Mouse (Mus musculus): ENCODE measurements around the gene Tmem28.
A peak's percentile ranks its signal among the peaks of the same experiment; 100 is the strongest.

Gene Tmem28

GRCm38 (mm10) chrX:99820790-99821395 is at the start of gene Tmem28:
Gene Tmem28, plus strand, starts transcription at chrX:99821021.
- DNase-seq (ENCODE audit: low spot score): no peak

- no peak for DNase-seq (ENCODE audit: low spot score)
Observed at GRCm38 (mm10) chrX:99780308-99780707, 40.5 kb upstream of the Tmem28 start.

- no peak for DNase-seq (ENCODE audit: low spot score)
Observed at GRCm38 (mm10) chrX:99808375-99808774, 12.4 kb upstream of the Tmem28 start.

- peak; percentile 12 for DNase-seq (ENCODE audit: low spot score)
Observed at GRCm38 (mm10) chrX:99819395-99819935, 1.4 kb upstream of the Tmem28 start.

- DNase-seq (ENCODE audit: low spot score): no peak
Observed at GRCm38 (mm10) chrX:99819936-99820789, 658 bp upstream of the Tmem28 start.

GRCm38 (mm10) chrX:99842090-99842489 is 21.3 kb downstream of the Tmem28 start:
- no peak for DNase-seq (ENCODE audit: low spot score)

GRCm38 (mm10) chrX:99853261-99853741 is 32.5 kb downstream of the Tmem28 start:
- peak; percentile 47 for DNase-seq (ENCODE audit: low spot score)

- DNase-seq (ENCODE audit: low spot score): no peak
Observed at GRCm38 (mm10) chrX:99853834-99854233, 33.0 kb downstream of the Tmem28 start.

GRCm38 (mm10) chrX:99872228-99872627 is 51.4 kb downstream of the Tmem28 start:
- no peak for DNase-seq (ENCODE audit: low spot score)

GRCm38 (mm10) chrX:99872632-99873201 is 51.9 kb downstream of the Tmem28 start:
- DNase-seq (ENCODE audit: low spot score): no peak

- no peak for DNase-seq (ENCODE audit: low spot score)
Observed at GRCm38 (mm10) chrX:99873259-99873919, 52.6 kb downstream of the Tmem28 start.

GRCm38 (mm10) chrX:99873920-99874296 is 53.1 kb downstream of the Tmem28 start:
- DNase-seq (ENCODE audit: low spot score): no peak

- no peak for DNase-seq (ENCODE audit: low spot score)
Observed at GRCm38 (mm10) chrX:99876781-99877180, 56.0 kb downstream of the Tmem28 start.

- DNase-seq (ENCODE audit: low spot score): no peak
Observed at GRCm38 (mm10) chrX:99883396-99883795, 62.6 kb downstream of the Tmem28 start.
